22 mouse cellular contexts compared by ENCODE assay signal in the genomic region with DNA sequence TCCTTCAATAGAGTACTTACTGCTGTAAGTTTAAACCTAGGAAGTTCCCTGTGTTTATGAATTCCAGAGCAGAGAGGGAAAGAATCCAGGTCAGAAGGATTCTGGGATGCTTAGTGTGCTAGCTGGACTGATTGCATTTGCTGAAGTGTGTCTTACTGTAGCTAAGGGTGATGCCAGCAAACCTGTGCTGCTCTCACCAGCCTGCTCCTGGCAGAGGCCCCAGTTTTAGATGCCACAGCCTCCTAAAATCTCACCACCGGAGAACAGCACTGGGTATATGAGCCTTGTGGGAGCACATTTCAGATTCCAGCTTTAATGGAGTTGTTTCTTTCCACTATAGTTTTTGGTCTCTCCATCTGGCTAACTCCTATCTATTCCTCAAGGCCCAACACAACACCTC.
DNase-seq lines count a peak whose midpoint lies in the region; ATAC-seq lines count a peak whose summit lies in the region.
"Had no signal": no experiment of that assay in that cellular context is flagged by ENCODE, and none has a peak within 500 bp of the region (broad histone marks: within the 10 kb centered on the region; RNA-seq: fewer than 3 reads in every experiment).

No protein-coding gene starts in this region.

- no peaks in the 10 kb centered on the region for H3K27me3 ChIP-seq in midbrain, embryonic 11.5 days (ENCODE audit: control insufficient read depth, insufficient read depth, low read length)
- H3K27me3 ChIP-seq in midbrain, embryonic 16.5 days (ENCODE audit: control insufficient read depth, insufficient read depth, low read depth, low read length) = no peaks in the 10 kb centered on the region
- H3K27me3 ChIP-seq: embryonic facial prominence, embryonic 12.5 days; hindbrain, embryonic 13.5 days had no signal

- H3K4me2 ChIP-seq in midbrain, embryonic 11.5 days = no peak overlapping the region
- H3K4me2 ChIP-seq in midbrain, embryonic 16.5 days (ENCODE audit: low read length) = no peak overlapping the region
- H3K4me2 ChIP-seq: embryonic facial prominence, embryonic 12.5 days; hindbrain, embryonic 13.5 days had no signal

- no peaks in the 10 kb centered on the region for H3K4me1 ChIP-seq in midbrain, embryonic 11.5 days (ENCODE audit: control insufficient read depth, insufficient read depth, low read length)
- H3K4me1 ChIP-seq in midbrain, embryonic 16.5 days (ENCODE audit: control insufficient read depth, insufficient read depth, low read length) = no peaks in the 10 kb centered on the region
- H3K4me1 ChIP-seq: embryonic facial prominence, embryonic 12.5 days; heart, embryonic 10.5 days; hindbrain, embryonic 13.5 days had no signal

- H3K27ac ChIP-seq in midbrain, embryonic 11.5 days (ENCODE audit: low read depth, low read length) = no peak overlapping the region
- H3K27ac ChIP-seq in midbrain, embryonic 16.5 days (ENCODE audit: low read length) = no peak overlapping the region
- H3K27ac ChIP-seq: embryonic facial prominence, embryonic 12.5 days; gastrocnemius, adult 2 months; heart, embryonic 10.5 days; hindbrain, embryonic 13.5 days; hindbrain, postnatal 0 days had no signal

- no peak overlapping the region for H3K4me3 ChIP-seq in midbrain, embryonic 11.5 days (ENCODE audit: low read depth, low read length)
- H3K4me3 ChIP-seq in midbrain, embryonic 16.5 days (ENCODE audit: low read depth, low read length) = no peak overlapping the region
- H3K4me3 ChIP-seq: embryonic facial prominence, embryonic 12.5 days; gastrocnemius, adult 2 months; heart, embryonic 10.5 days; hindbrain, embryonic 13.5 days had no signal

- peak; percentile 27 to 45 for DNase-seq in cerebellum, adult 18-20 months
- DNase-seq in cerebellum, adult 8-10 months = no peak
- peak; percentile 54 for DNase-seq in midbrain, embryonic 11.5 days (ENCODE audit: low spot score, missing footprints)
- DNase-seq in cerebellum, adult 9-10 months = peak; percentile 23
- peak; percentile 45 to 70 for DNase-seq in cerebellum, postnatal 25 days
- DNase-seq in lung, postnatal 4 days = no peak
- DNase-seq in thymus, postnatal 4 days = no peak
- DNase-seq: adrenal gland, adult 2 months; adrenal gland, postnatal 25 days; embryo, embryonic 11 days; gastrocnemius, adult 2 months; gastrocnemius, postnatal 25 days; heart, adult 18-20 months; heart, postnatal 10 days; kidney, adult 11 months; kidney, adult 9 months had no signal

- 92% methylated on average over 1 of the region's 1 CpGs for WGBS in midbrain, embryonic 11.5 days
- 100% methylated on average over 1 of the region's 1 CpGs for WGBS in midbrain, embryonic 16.5 days

- no peak for ATAC-seq in midbrain, embryonic 11.5 days (ENCODE audit: low FRiP score)
- no peak for ATAC-seq in midbrain, embryonic 16.5 days
- ATAC-seq: forebrain, embryonic 16.5 days; hindbrain, postnatal 0 days had no signal

- no peak overlapping the region for H3K9ac ChIP-seq in midbrain, embryonic 11.5 days (ENCODE audit: low read length)
- no peak overlapping the region for H3K9ac ChIP-seq in midbrain, embryonic 16.5 days (ENCODE audit: low read depth, low read length)
- H3K9ac ChIP-seq: embryonic facial prominence, embryonic 12.5 days; hindbrain, embryonic 13.5 days had no signal

- no peaks in the 10 kb centered on the region for H3K9me3 ChIP-seq in midbrain, embryonic 11.5 days (ENCODE audit: control insufficient read depth, low read length)
- no peaks in the 10 kb centered on the region for H3K9me3 ChIP-seq in midbrain, embryonic 16.5 days (replicated peaks; ENCODE audit: control insufficient read depth, low read length, poor library complexity, severe bottlenecking)
- H3K9me3 ChIP-seq: embryonic facial prominence, embryonic 12.5 days; heart, embryonic 10.5 days; hindbrain, embryonic 13.5 days had no signal

- no peaks in the 10 kb centered on the region for H3K36me3 ChIP-seq in midbrain, embryonic 11.5 days (ENCODE audit: control insufficient read depth, insufficient read depth, low read length)
- H3K36me3 ChIP-seq in midbrain, embryonic 16.5 days (ENCODE audit: control insufficient read depth, insufficient read depth, low read length) = no peaks in the 10 kb centered on the region
- H3K36me3 ChIP-seq: embryonic facial prominence, embryonic 12.5 days; heart, embryonic 10.5 days; hindbrain, embryonic 13.5 days had no signal

Comparison
In these comparisons a context has a peak if more than half of its experiments do, and no peak if none do; other contexts are left out.
1. DNase-seq: peak in cerebellum, adult 18-20 months (2 of 2), midbrain, embryonic 11.5 days (single experiment), cerebellum, adult 9-10 months (single experiment) and cerebellum, postnatal 25 days (2 of 2); none in cerebellum, adult 8-10 months (single experiment), lung, postnatal 4 days (0 of 2) and thymus, postnatal 4 days (single experiment).